Mouse (Mus musculus) leukemia stem cell, adult 10-12 weeks (primary cell): Measurements from ENCODE around the gene Gm10309. TPM values are rescaled to one million over a fixed set of nuclear protein-coding genes. Genes with fewer than 3 reads are reported as not detected.

Experiments used
- polyA plus RNA-seq: library from polyadenylated mRNA; stranded (reverse); fragments of >175 nt; gene quantifications from 2 replicates; pipeline ENCODE4 v1.2.3, GENCODE M21; 2012; ENCODE audit warnings: low replicate concordance

Gene Gm10309
- polyA plus RNA-seq, result not detected in 2 replicates

GRCm38 (mm10) chr17:86505183-86505631, at the start of gene Gm10309:
TSS of gene Gm10309 (minus strand) at chr17:86505232.

Other genes starting within 250 kb of the Gm10309 start
- gene Epas1, start 248.5 kb upstream of the Gm10309 start, polyA plus RNA-seq, result 2.2 and 6.9 TPM in 2 replicates